Mouse (Mus musculus) thymus, adult 2 months (tissue): ENCODE results near the gene Adamts15.

Source experiments
- CTCF ChIP-seq: fragments of 200-500 bp; IDR thresholded peaks from 2 replicates; pipeline ENCODE4 v1.5.1; 2012; ENCODE audit warnings: mild to moderate bottlenecking, control low read depth, low read length, moderate library complexity, borderline replicate concordance; ENCODE audit not compliant: control insufficient read depth, poor library complexity, insufficient read depth; ENCODE audit errors: extremely low read depth
- POLR2A ChIP-seq: fragments of 200-500 bp; IDR thresholded peaks from 2 replicates; pipeline ENCODE4 v1.6.1; 2012; ENCODE audit warnings: mild to moderate bottlenecking, low read length, control low read depth, moderate library complexity; ENCODE audit not compliant: control insufficient read depth, poor library complexity, insufficient read depth; ENCODE audit errors: extremely low read depth

DNA sequence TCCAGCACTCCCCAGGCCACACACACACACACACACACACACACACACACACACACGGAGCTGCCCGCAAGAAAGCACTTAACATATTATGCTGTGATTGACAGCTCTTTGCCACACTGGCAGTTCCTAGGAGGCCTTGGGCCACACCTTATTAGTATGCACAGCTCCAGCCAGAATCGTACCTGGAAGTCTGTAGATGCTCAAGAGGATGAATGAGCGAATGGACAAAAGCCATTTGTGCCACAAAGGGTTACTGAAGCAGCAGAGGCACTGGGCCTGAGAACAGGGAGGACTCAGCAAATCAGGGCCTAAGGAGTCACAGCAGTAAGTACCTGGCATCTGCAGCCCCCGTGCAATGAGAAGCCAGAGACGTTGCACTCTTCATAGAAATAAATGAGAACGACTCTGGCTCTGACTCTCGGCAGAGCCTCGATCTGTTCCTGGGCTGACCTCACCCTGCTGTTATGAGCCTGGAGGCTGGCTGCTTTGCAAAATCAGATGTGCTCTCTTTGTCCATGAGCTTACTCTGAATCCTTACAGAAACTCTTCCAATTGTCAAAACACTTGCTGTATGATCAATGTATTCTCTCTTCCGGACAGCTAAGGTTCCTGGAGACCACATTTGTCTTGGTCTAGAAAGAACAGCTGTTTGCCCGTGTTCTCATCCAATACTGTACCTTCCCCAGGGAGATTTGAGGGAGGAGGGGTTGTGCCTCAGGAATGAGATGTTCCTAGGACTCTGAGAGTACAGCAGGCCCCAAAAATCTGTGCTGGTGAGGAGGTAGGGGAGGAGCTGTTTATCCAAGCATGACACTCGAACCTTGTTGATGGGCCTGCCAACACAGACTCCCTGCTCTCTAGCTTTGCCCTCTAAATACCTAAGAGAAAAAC is 3.5 kb downstream of the Adamts15 start:
- TF ChIP-seq CTCF (no peak), POLR2A (no peak)
